Mouse (Mus musculus) neutrophil, adult 65 days (primary cell): Measurements from ENCODE around the gene 4930578C19Rik. TPM values are rescaled to one million over a fixed set of nuclear protein-coding genes. Genes with fewer than 3 reads are reported as not detected.

ENCODE experiments used
- total RNA-seq: library from RNA; stranded (reverse); gene quantifications from 2 replicates; pipeline ENCODE4 v1.2.4, GENCODE M21; 2023

The 4930578C19Rik gene
- total RNA-seq, result not detected in 2 replicates

GRCm38 (mm10) chrX:18461198-18461601 is at the start of gene 4930578C19Rik:
TSS of gene 4930578C19Rik (minus strand) at chrX:18461397.

